Mouse (Mus musculus): ENCODE measurements around the gene Prss57.

GRCm38 (mm10) chr10:79807826-79808225 is 17.1 kb upstream of the Prss57 start:
- no peak for TF ChIP-seq CTCF (IDR thresholded peaks at IDR 0.05; ENCODE audit: low read depth, low read length)
- TF ChIP-seq POLR2A (IDR thresholded peaks at IDR 0.05; ENCODE audit: borderline replicate concordance, low read depth, low read length): no peak

Data from bone marrow macrophage, adult 2 months (primary cell).